Mouse (Mus musculus): Measurements from ENCODE around the gene Zfp511. TPM values are rescaled to one million over a fixed set of nuclear protein-coding genes. Genes with fewer than 3 reads are reported as not detected.

The Zfp511 gene
- polyA plus RNA-seq, 1 experiment, result 76.9 TPM

DNA sequence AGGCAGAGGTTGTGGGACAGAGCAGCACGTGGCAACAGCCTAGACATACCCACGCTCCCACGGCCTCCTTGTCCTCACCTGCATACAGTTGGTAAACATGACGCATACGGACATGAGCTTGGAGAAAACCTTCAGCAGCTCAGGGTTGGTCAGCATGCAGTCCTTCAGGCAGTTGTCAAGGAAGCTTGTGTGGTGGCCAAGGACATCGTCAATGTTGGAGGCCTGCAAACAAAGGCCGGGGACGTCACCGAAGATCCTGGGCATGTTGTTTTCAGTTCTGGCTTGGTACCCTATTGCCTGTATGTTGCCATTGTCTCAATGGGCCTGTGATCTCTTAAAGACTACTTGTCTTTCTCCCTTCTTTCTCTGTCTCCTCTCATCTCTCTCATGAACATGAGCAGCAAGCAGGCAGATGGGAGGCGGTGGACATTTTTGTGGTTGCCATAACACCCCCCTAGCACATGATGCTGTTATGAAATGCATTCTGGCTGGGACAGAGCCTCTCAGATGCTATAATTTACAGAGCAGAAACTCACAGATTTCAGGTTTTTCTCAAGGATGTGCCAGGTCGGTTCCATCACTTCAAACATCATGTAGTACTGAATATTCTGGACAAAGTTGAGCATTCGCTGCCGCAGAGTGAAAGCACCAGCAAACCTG lies 37.4 kb upstream of the Zfp511 start:
- 88% methylated on average over 13 of the region's 13 CpGs for WGBS
- no peak overlapping the region for H3K27ac ChIP-seq (ENCODE audit: insufficient read depth, low read length)

GRCm38 (mm10) chr7:140001086-140001740 lies 35.0 kb upstream of the Zfp511 start:
- H3K4me3 ChIP-seq (replicated peaks; ENCODE audit: insufficient read depth, low read depth, low read length), result no peak overlapping the region
- H3K27ac ChIP-seq (ENCODE audit: insufficient read depth, low read length), result no peak overlapping the region
- WGBS, result 53% methylated on average over 12 of the region's 12 CpGs
- H3K4me1 ChIP-seq (ENCODE audit: control insufficient read depth, insufficient read depth, low read length), result no peaks in the 10 kb centered on the region
- TF ChIP-seq CTCF (IDR thresholded peaks at IDR 0.05; ENCODE audit: borderline replicate concordance, insufficient read depth, low read depth, low read length), result no peak
- no peak for TF ChIP-seq POLR2A (IDR thresholded peaks at IDR 0.05; ENCODE audit: borderline replicate concordance, insufficient read depth, low read length)
- no peaks in the 10 kb centered on the region for H3K27me3 ChIP-seq (ENCODE audit: control insufficient read depth, insufficient read depth, low read length)
- DNase-seq, result no peak

More for the DNA sequence above, 37.4 kb upstream of the Zfp511 start:
- Histone ChIP-seq H3K27me3 (ENCODE audit: control insufficient read depth, insufficient read depth, low read length) (no peaks in the 10 kb centered on the region), H3K4me1 (ENCODE audit: control insufficient read depth, insufficient read depth, low read length) (no peaks in the 10 kb centered on the region), H3K4me3 (replicated peaks; ENCODE audit: insufficient read depth, low read depth, low read length) (no peak overlapping the region)
- no peak for TF ChIP-seq POLR2A (IDR thresholded peaks at IDR 0.05; ENCODE audit: borderline replicate concordance, insufficient read depth, low read length)
- no peak for DNase-seq

GRCm38 (mm10) chr7:140004666-140005065 lies 31.5 kb upstream of the Zfp511 start:
- H3K4me3 ChIP-seq (replicated peaks; ENCODE audit: insufficient read depth, low read depth, low read length), result no peak overlapping the region
- H3K27me3 ChIP-seq (ENCODE audit: control insufficient read depth, insufficient read depth, low read length), result no peaks in the 10 kb centered on the region
- no peaks in the 10 kb centered on the region for H3K4me1 ChIP-seq (ENCODE audit: control insufficient read depth, insufficient read depth, low read length)
- 92% methylated on average over 8 of the region's 8 CpGs for WGBS
- TF ChIP-seq POLR2A (IDR thresholded peaks at IDR 0.05; ENCODE audit: borderline replicate concordance, insufficient read depth, low read length) (no peak), CTCF (IDR thresholded peaks at IDR 0.05; ENCODE audit: borderline replicate concordance, insufficient read depth, low read depth, low read length) (no peak)
- peak in 1 of 2 experiments; percentile 4 for DNase-seq
- no peak overlapping the region for H3K27ac ChIP-seq (ENCODE audit: insufficient read depth, low read length)

- Histone ChIP-seq H3K4me3 (replicated peaks; ENCODE audit: insufficient read depth, low read depth, low read length) (no peak overlapping the region), H3K27me3 (ENCODE audit: control insufficient read depth, insufficient read depth, low read length) (no peaks in the 10 kb centered on the region), H3K27ac (ENCODE audit: insufficient read depth, low read length) (no peak overlapping the region), H3K4me1 (ENCODE audit: control insufficient read depth, insufficient read depth, low read length) (no peaks in the 10 kb centered on the region)
- TF ChIP-seq CTCF (IDR thresholded peaks at IDR 0.05; ENCODE audit: borderline replicate concordance, insufficient read depth, low read depth, low read length) (no peak), POLR2A (IDR thresholded peaks at IDR 0.05; ENCODE audit: borderline replicate concordance, insufficient read depth, low read length) (no peak)
- DNase-seq, result peak in 1 of 2 experiments; percentile 3
- WGBS, result 92% methylated on average over 9 of the region's 9 CpGs
Observed at GRCm38 (mm10) chr7:140006861-140007611, 29.2 kb upstream of the Zfp511 start.

- no peak overlapping the region for H3K4me3 ChIP-seq (replicated peaks; ENCODE audit: insufficient read depth, low read depth, low read length)
Observed at GRCm38 (mm10) chr7:140007781-140008180, 28.4 kb upstream of the Zfp511 start.

DNA sequence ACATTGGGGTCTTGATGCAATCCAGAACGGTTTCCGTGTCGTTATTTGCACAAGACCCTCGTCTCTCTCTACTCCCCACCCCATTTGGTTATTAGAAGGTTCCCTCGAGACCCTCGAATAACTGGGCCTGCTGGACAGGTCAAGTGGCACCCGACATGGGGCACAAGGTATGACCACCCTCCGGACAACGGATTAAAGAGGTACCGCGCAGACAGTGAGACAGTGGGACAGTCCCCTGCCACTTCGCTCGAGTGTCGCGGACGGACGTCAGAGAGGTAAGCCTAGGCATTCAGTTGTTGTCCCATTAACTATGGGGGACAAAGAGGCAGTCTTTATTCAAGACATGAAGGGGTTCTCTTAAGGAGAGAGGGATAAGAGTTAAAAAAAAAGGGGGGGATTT lies 24.9 kb upstream of the Zfp511 start:
- Histone ChIP-seq H3K4me1 (ENCODE audit: control insufficient read depth, insufficient read depth, low read length) (no peaks in the 10 kb centered on the region), H3K27me3 (ENCODE audit: control insufficient read depth, insufficient read depth, low read length) (no peaks in the 10 kb centered on the region), H3K27ac (ENCODE audit: insufficient read depth, low read length) (no peak overlapping the region), H3K4me3 (replicated peaks; ENCODE audit: insufficient read depth, low read depth, low read length) (no peak overlapping the region)
- peak in 1 of 2 experiments; percentile 2 for DNase-seq
- 98% methylated on average over 17 of the region's 17 CpGs for WGBS
- TF ChIP-seq POLR2A (IDR thresholded peaks at IDR 0.05; ENCODE audit: borderline replicate concordance, insufficient read depth, low read length) (no peak), CTCF (IDR thresholded peaks at IDR 0.05; ENCODE audit: borderline replicate concordance, insufficient read depth, low read depth, low read length) (no peak)

More at GRCm38 (mm10) chr7:140007781-140008180, 28.4 kb upstream of the Zfp511 start:
- peak in 1 of 2 experiments; percentile 2 for DNase-seq
- TF ChIP-seq CTCF (IDR thresholded peaks at IDR 0.05; ENCODE audit: borderline replicate concordance, insufficient read depth, low read depth, low read length), result no peak
- no peak for TF ChIP-seq POLR2A (IDR thresholded peaks at IDR 0.05; ENCODE audit: borderline replicate concordance, insufficient read depth, low read length)
- H3K27me3 ChIP-seq (ENCODE audit: control insufficient read depth, insufficient read depth, low read length), result no peaks in the 10 kb centered on the region
- no peaks in the 10 kb centered on the region for H3K4me1 ChIP-seq (ENCODE audit: control insufficient read depth, insufficient read depth, low read length)
- H3K27ac ChIP-seq (ENCODE audit: insufficient read depth, low read length), result no peak overlapping the region
- whole genome bisulfite sequencing, result 98% methylated on average over 9 of the region's 9 CpGs

DNA sequence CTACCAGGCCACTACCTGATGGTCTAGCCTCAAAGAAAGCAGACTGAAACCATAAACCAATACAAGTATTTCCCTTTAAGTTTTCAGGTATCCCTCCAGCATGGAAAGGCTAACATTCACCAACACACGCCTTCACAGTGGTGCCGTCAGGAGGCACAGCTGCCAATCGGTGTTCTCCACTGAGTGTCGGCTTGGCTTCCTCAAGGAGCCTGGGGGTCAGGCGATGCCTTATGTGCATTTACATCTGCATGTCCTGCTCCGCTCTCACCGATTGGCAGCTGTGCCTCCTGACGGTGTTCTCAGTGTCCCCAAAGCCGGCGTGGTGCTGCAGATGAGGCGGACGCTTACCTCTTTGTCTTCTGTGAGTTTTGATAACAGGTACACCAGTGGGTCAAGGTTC lies 4.4 kb upstream of the Zfp511 start:
- Histone ChIP-seq H3K4me3 (replicated peaks; ENCODE audit: insufficient read depth, low read depth, low read length) (no peak overlapping the region), H3K4me1 (ENCODE audit: control insufficient read depth, insufficient read depth, low read length) (no peaks in the 10 kb centered on the region), H3K27me3 (ENCODE audit: control insufficient read depth, insufficient read depth, low read length) (no peaks in the 10 kb centered on the region), H3K27ac (ENCODE audit: insufficient read depth, low read length) (no peak overlapping the region)
- WGBS, result 92% methylated on average over 12 of the region's 12 CpGs
- TF ChIP-seq CTCF (IDR thresholded peaks at IDR 0.05; ENCODE audit: borderline replicate concordance, insufficient read depth, low read depth, low read length) (no peak), POLR2A (IDR thresholded peaks at IDR 0.05; ENCODE audit: borderline replicate concordance, insufficient read depth, low read length) (no peak)
- no peak for DNase-seq

All from cerebellum, adult 2 months (tissue).